Mouse (Mus musculus) heart, adult 2 months (tissue): ENCODE results near the gene Stk11. TPM values are rescaled to one million over a fixed set of nuclear protein-coding genes. Genes with fewer than 3 reads are reported as not detected.
A peak's percentile ranks its signal among the peaks of the same experiment; 100 is the strongest.

Source experiments
- DNase-seq, 2 experiments: peaks; one replicate each; pipeline ENCODE4 v3.0.0; 2021
- H3K27ac ChIP-seq: fragments of 200-600 bp; 2 replicates; pipeline ENCODE4 v1.8.1; 2022
- H3K27me3 ChIP-seq: fragments of 200-500 bp; 2 replicates; pipeline ENCODE4 v1.6.1; 2012; ENCODE audit warnings: mild to moderate bottlenecking, low read length, inconsistent platforms, mixed read lengths; ENCODE audit not compliant: control insufficient read depth, insufficient read depth
- H3K36me3 ChIP-seq: fragments of 200-500 bp; 2 replicates; pipeline ENCODE4 v1.6.1; 2012; ENCODE audit warnings: low read length, inconsistent platforms; ENCODE audit not compliant: control insufficient read depth, insufficient read depth
- H3K4me1 ChIP-seq: fragments of 200-500 bp; 2 replicates; pipeline ENCODE4 v1.6.1; 2011; ENCODE audit warnings: low read length; ENCODE audit not compliant: control insufficient read depth, insufficient read depth
- H3K4me3 ChIP-seq: fragments of 200-600 bp; 2 replicates; pipeline ENCODE4 v1.8.1; 2022
- H3K79me2 ChIP-seq: fragments of 200-500 bp; replicated peaks from 2 replicates; pipeline ENCODE4 v1.6.1; 2012; ENCODE audit warnings: mild to moderate bottlenecking, inconsistent platforms, low read length, moderate library complexity, mixed read lengths; ENCODE audit not compliant: control insufficient read depth, insufficient read depth
- H3K9ac ChIP-seq: fragments of 200-500 bp; 2 replicates; pipeline ENCODE4 v1.6.1; 2012; ENCODE audit warnings: low read depth, mild to moderate bottlenecking, control low read depth, inconsistent platforms, low read length, mixed read lengths
- CTCF ChIP-seq: fragments of 200-600 bp; IDR thresholded peaks from 2 replicates; pipeline ENCODE4 v1.8.1; 2022; ENCODE audit warnings: antibody characterized with exemption, mild to moderate bottlenecking, moderate library complexity
- EP300 ChIP-seq: fragments of 200-500 bp; IDR thresholded peaks from 2 replicates; pipeline ENCODE4 v1.6.1; 2011; ENCODE audit warnings: low read depth, low read length, control low read depth; ENCODE audit not compliant: insufficient read depth
- POLR2A ChIP-seq: fragments of 200-500 bp; IDR thresholded peaks from 2 replicates; pipeline ENCODE4 v1.6.1; 2011; ENCODE audit warnings: mild to moderate bottlenecking, low read depth, low read length, control low read depth; ENCODE audit not compliant: insufficient read depth
- WGBS: fragments of 180-500 bp; shearing (Covaris S2); methylation state at CpG from one replicate; pipeline ENCODE4 v1.1.7; 2018; 5-methylcytosine and 5-hydroxymethylcytosine counted together
- intact Hi-C: fragments of 180-260 bp; cut with DNase I; formaldehyde crosslinking; loops from one replicate; pipeline ENCODE4 v1.15.1; 2025
- polyA plus RNA-seq: library from polyadenylated mRNA; depleted of rRNA; stranded (reverse); fragments of >200 nt; gene quantifications from 2 replicates; pipeline ENCODE4 v1.2.3, GENCODE M21; 2012
- total RNA-seq, 2 experiments: library from RNA; stranded (reverse); gene quantifications; 2 replicates each; pipeline ENCODE4 v1.2.3; 2021

Stk11 gene
- total and polyA plus RNA-seq, 3 experiments, result 127 to 161 (median 140) TPM

- DNase-seq, result no peak
- Histone ChIP-seq H3K4me1 (peaks cover 8% of the 10 kb centered on the region), H3K9ac (no peak overlapping the region), H3K27ac (no peak overlapping the region), H3K27me3 (no peaks in the 10 kb centered on the region), H3K79me2 (no peaks in the 10 kb centered on the region), H3K36me3 (no peaks in the 10 kb centered on the region), H3K4me3 (no peak overlapping the region)
- intact Hi-C loops, result loop anchor here (5.0 kb wide), 1 partner anchor 34 kb away; no protein-coding TSS in a partner anchor
- TF ChIP-seq CTCF (no peak), EP300 (no peak), POLR2A (no peak)
- 100% methylated on average over 1 of the region's 1 CpGs for WGBS
Measured at GRCm38 (mm10) chr10:80078366-80078765, 37.2 kb upstream of the Stk11 start.

- H3K27ac ChIP-seq, result no peak overlapping the region
- no peaks in the 10 kb centered on the region for H3K27me3 ChIP-seq
- intact Hi-C loops, result no loop called here
- TF ChIP-seq POLR2A, result no peak
- no peak for TF ChIP-seq EP300
- no peak for TF ChIP-seq CTCF
- peaks cover 12% of the 10 kb centered on the region for H3K4me1 ChIP-seq
- WGBS, result 50% methylated on average over 16 of the region's 16 CpGs
- H3K4me3 ChIP-seq, result no peak overlapping the region
- no peaks in the 10 kb centered on the region for H3K79me2 ChIP-seq
- peaks cover 4% of the 10 kb centered on the region; the same call in 1 of the 2 replicates for H3K36me3 ChIP-seq
- no peak for DNase-seq
- no peak overlapping the region for H3K9ac ChIP-seq
Measured at GRCm38 (mm10) chr10:80080396-80081070, 35.1 kb upstream of the Stk11 start.

- DNase-seq, result no peak
- Histone ChIP-seq H3K79me2 (no peaks in the 10 kb centered on the region), H3K9ac (no peak overlapping the region), H3K4me1 (peaks cover 12% of the 10 kb centered on the region), H3K27me3 (no peaks in the 10 kb centered on the region), H3K4me3 (no peak overlapping the region), H3K27ac (no peak overlapping the region), H3K36me3 (peaks cover 4% of the 10 kb centered on the region; the same call in 1 of the 2 replicates)
- WGBS, result 87% methylated on average over 3 of the region's 3 CpGs
- intact Hi-C loops, result no loop called here
- TF ChIP-seq CTCF, result no peak
- TF ChIP-seq EP300, result no peak
- no peak for TF ChIP-seq POLR2A
Measured at GRCm38 (mm10) chr10:80081075-80081474, 34.5 kb upstream of the Stk11 start.

- H3K4me1 ChIP-seq, result peaks cover 24% of the 10 kb centered on the region
- H3K27me3 ChIP-seq, result no peaks in the 10 kb centered on the region
- H3K9ac ChIP-seq, result no peak overlapping the region
- 19% methylated on average over 9 of the region's 9 CpGs for WGBS
- peaks cover 4% of the 10 kb centered on the region; the same call in 1 of the 2 replicates for H3K36me3 ChIP-seq
- TF ChIP-seq EP300, result no peak
- no peak for TF ChIP-seq CTCF
- no peak for TF ChIP-seq POLR2A
- no peak overlapping the region; the same call in 1 of the 2 replicates for H3K27ac ChIP-seq
- H3K79me2 ChIP-seq, result peaks cover 2% of the 10 kb centered on the region; the same call in 1 of the 2 replicates
- peak in 1 of 2 experiments; percentile 60 for DNase-seq
- H3K4me3 ChIP-seq, result no peak overlapping the region
- intact Hi-C loops, result no loop called here
Measured at GRCm38 (mm10) chr10:80084817-80085487, 30.7 kb upstream of the Stk11 start.

GRCm38 (mm10) chr10:80086847-80087246 is 28.8 kb upstream of the Stk11 start:
- peaks cover 4% of the 10 kb centered on the region; the same call in 1 of the 2 replicates for H3K36me3 ChIP-seq
- WGBS, result 28% methylated on average over 3 of the region's 3 CpGs
- intact Hi-C loops, result no loop called here
- H3K4me3 ChIP-seq, result no peak overlapping the region; the same call in 1 of the 2 replicates
- peaks cover 2% of the 10 kb centered on the region; the same call in 1 of the 2 replicates for H3K79me2 ChIP-seq
- peak in 1 of 2 experiments; percentile 56 for DNase-seq
- H3K27ac ChIP-seq, result peak overlapping the region; percentile 41
- no peaks in the 10 kb centered on the region for H3K27me3 ChIP-seq
- peak overlapping the region; percentile 46 for H3K9ac ChIP-seq
- no peak for TF ChIP-seq CTCF
- TF ChIP-seq EP300, result no peak
- TF ChIP-seq POLR2A, result no peak
- peaks cover 20% of the 10 kb centered on the region for H3K4me1 ChIP-seq

- 80% methylated on average over 8 of the region's 8 CpGs for WGBS
Measured at GRCm38 (mm10) chr10:80087483-80087882, 28.1 kb upstream of the Stk11 start.

More at GRCm38 (mm10) chr10:80087483-80087882, 28.1 kb upstream of the Stk11 start:
- H3K79me2 ChIP-seq, result peaks cover 2% of the 10 kb centered on the region; the same call in 1 of the 2 replicates
- no peak overlapping the region for H3K4me3 ChIP-seq
- peak overlapping the region; percentile 41; the same call in 1 of the 2 replicates for H3K27ac ChIP-seq
- H3K36me3 ChIP-seq, result peaks cover 4% of the 10 kb centered on the region; the same call in 1 of the 2 replicates
- TF ChIP-seq CTCF, result no peak
- no peak for TF ChIP-seq EP300
- TF ChIP-seq POLR2A, result no peak
- H3K9ac ChIP-seq, result no peak overlapping the region; the same call in 1 of the 2 replicates
- H3K27me3 ChIP-seq, result no peaks in the 10 kb centered on the region
- no peak for DNase-seq
- H3K4me1 ChIP-seq, result peaks cover 21% of the 10 kb centered on the region
- intact Hi-C loops, result no loop called here
